Mouse (Mus musculus): ENCODE measurements at regions not wholly inside any gene's neighbourhood (a gene's known extent, or its start where the extent isn't known, plus 50 kb on each side); places are given as distances from the start of the nearest gene placed in this dataset.

- DNase-seq (ENCODE audit: low spot score), result no peak
These were observed 148.6 kb upstream of the Ust start for GRCm38 (mm10) chr10:8667244-8667643.

- peak; percentile 7 for DNase-seq (ENCODE audit: low spot score)
These were observed 140.3 kb upstream of the Ust start for GRCm38 (mm10) chr10:8658934-8659294.

- DNase-seq (ENCODE audit: low spot score), result peak; percentile 83
These were observed 139.7 kb upstream of the Ust start for GRCm38 (mm10) chr10:8658024-8658933.

GRCm38 (mm10) chr10:8657176-8658023 lies 138.8 kb upstream of the Ust start:
- DNase-seq (ENCODE audit: low spot score), result peak; percentile 60

GRCm38 (mm10) chr10:8653651-8654050 lies 135.0 kb upstream of the Ust start:
- DNase-seq (ENCODE audit: low spot score), result no peak

- no peak for DNase-seq (ENCODE audit: low spot score)
These were observed 123.6 kb upstream of the Ust start for GRCm38 (mm10) chr10:8642266-8642665.

- no peak for DNase-seq (ENCODE audit: low spot score)
These were observed 105.7 kb upstream of the Ust start for GRCm38 (mm10) chr10:8624229-8624911.

- peak; percentile 54 for DNase-seq (ENCODE audit: low spot score)
These were observed 100.1 kb upstream of the Ust start for GRCm38 (mm10) chr10:8618676-8619075.

GRCm38 (mm10) chr10:8615452-8616025 lies 96.9 kb upstream of the Ust start:
- DNase-seq (ENCODE audit: low spot score), result no peak

- no peak for DNase-seq (ENCODE audit: low spot score)
These were observed 71.4 kb upstream of the Ust start for GRCm38 (mm10) chr10:8589871-8590533.

- no peak for DNase-seq (ENCODE audit: low spot score)
These were observed 70.5 kb upstream of the Ust start for GRCm38 (mm10) chr10:8589106-8589505.

GRCm38 (mm10) chr10:8584389-8584908 lies 65.8 kb upstream of the Ust start:
- no peak for DNase-seq (ENCODE audit: low spot score)

GRCm38 (mm10) chr10:8583552-8584388 lies 65.1 kb upstream of the Ust start:
- no peak for DNase-seq (ENCODE audit: low spot score)

GRCm38 (mm10) chr10:8580298-8580697 lies 61.7 kb upstream of the Ust start:
- no peak for DNase-seq (ENCODE audit: low spot score)

- no peak for DNase-seq (ENCODE audit: low spot score)
These were observed 59.2 kb upstream of the Ust start for GRCm38 (mm10) chr10:8577642-8578356.

Data from adipocyte (in vitro differentiated cells).